Mouse (Mus musculus) cerebellum, postnatal 10 days (tissue): ENCODE data around the gene Rasgrp2.

ENCODE experiments used
- DNase-seq, 2 experiments: peaks; one replicate each; pipeline ENCODE4 v3.0.0; 2021; ENCODE audit warnings: mixed read lengths in 2 of 2

The Rasgrp2 gene

GRCm38 (mm10) chr19:6383470-6383869 is 15.7 kb upstream of the Rasgrp2 start:
- no peak for DNase-seq

GRCm38 (mm10) chr19:6384128-6384527 is 15.0 kb upstream of the Rasgrp2 start, which contains the start of gene Pygm:
TSS of gene Pygm (plus strand) at chr19:6384399.
- DNase-seq: peak; percentile 55 to 61

- DNase-seq: no peak
Measured at GRCm38 (mm10) chr19:6384954-6385353, 14.2 kb upstream of the Rasgrp2 start.

- DNase-seq: no peak
Measured at GRCm38 (mm10) chr19:6385419-6385818, 13.7 kb upstream of the Rasgrp2 start.

GRCm38 (mm10) chr19:6385821-6386220 is 13.3 kb upstream of the Rasgrp2 start:
- no peak for DNase-seq

GRCm38 (mm10) chr19:6386234-6386633 is 12.9 kb upstream of the Rasgrp2 start:
- DNase-seq: no peak

- peak; percentile 65 to 69 for DNase-seq
Measured at GRCm38 (mm10) chr19:6388006-6388405, 11.1 kb upstream of the Rasgrp2 start.

GRCm38 (mm10) chr19:6389803-6390202 is 9.3 kb upstream of the Rasgrp2 start:
- DNase-seq: no peak

GRCm38 (mm10) chr19:6390251-6390650 is 8.9 kb upstream of the Rasgrp2 start:
- DNase-seq: no peak

GRCm38 (mm10) chr19:6392743-6393393 is 6.3 kb upstream of the Rasgrp2 start:
- no peak for DNase-seq

GRCm38 (mm10) chr19:6393637-6394036 is 5.5 kb upstream of the Rasgrp2 start:
- no peak for DNase-seq

- no peak for DNase-seq
Measured at GRCm38 (mm10) chr19:6396237-6396636, 2.9 kb upstream of the Rasgrp2 start.

- no peak for DNase-seq
Measured at GRCm38 (mm10) chr19:6397582-6398249, 1.4 kb upstream of the Rasgrp2 start.

GRCm38 (mm10) chr19:6398447-6399284 is 474 bp upstream of the Rasgrp2 start:
- peak; percentile 71 to 79 for DNase-seq

- peak in 1 of 2 experiments; percentile 40 for DNase-seq
Measured at GRCm38 (mm10) chr19:6400096-6401086, 1.3 kb downstream of the Rasgrp2 start.

GRCm38 (mm10) chr19:6401131-6401815 is 2.1 kb downstream of the Rasgrp2 start:
- peak; percentile 82 to 84 for DNase-seq

- DNase-seq: no peak
Measured at GRCm38 (mm10) chr19:6401951-6402350, 2.8 kb downstream of the Rasgrp2 start.

- DNase-seq: no peak
Measured at GRCm38 (mm10) chr19:6403869-6404268, 4.7 kb downstream of the Rasgrp2 start.

GRCm38 (mm10) chr19:6405433-6405832 is 6.3 kb downstream of the Rasgrp2 start:
- no peak for DNase-seq

- no peak for DNase-seq
Measured at GRCm38 (mm10) chr19:6407109-6407508, 8.0 kb downstream of the Rasgrp2 start.

- peak in 1 of 2 experiments; percentile 33 for DNase-seq
Measured at GRCm38 (mm10) chr19:6407816-6408510, 8.8 kb downstream of the Rasgrp2 start.
